Mouse (Mus musculus) kidney, adult 2 months (tissue): ENCODE data around the gene Mical3.

Experiments used
- CTCF ChIP-seq: fragments of 200-500 bp; conservative IDR thresholded peaks from 2 replicates; pipeline ENCODE4 v1.5.1; 2011; ENCODE audit warnings: low read depth, mild to moderate bottlenecking, control low read depth, low read length, moderate library complexity, mixed read lengths; ENCODE audit not compliant: insufficient read depth, insufficient read length
- POLR2A ChIP-seq: fragments of 200-500 bp; IDR thresholded peaks from one replicate; pipeline ENCODE4 v1.6.1; 2011; ENCODE audit warnings: low read depth, low read length, control low read depth

GRCm38 (mm10) chr6:121063771-121064170 lies 67.0 kb downstream of the Mical3 start:
- no peak for TF ChIP-seq POLR2A
- no peak for TF ChIP-seq CTCF
